Mouse (Mus musculus) spleen, postnatal 36 days (tissue): ENCODE data around the gene 4930519P11Rik.

Experiments
- DNase-seq, 2 experiments: peaks; one replicate each; pipeline ENCODE4 v3.0.0; 2022; ENCODE audit warnings: low spot score in 2 of 2, mixed read lengths in 1 of 2

4930519P11Rik gene

GRCm38 (mm10) chr2:154613118-154614115, at the start of gene 4930519P11Rik, which contains the start of gene Zfp341:
Gene 4930519P11Rik, minus strand, starts transcription at chr2:154613437.
Gene Zfp341, plus strand, starts transcription at chr2:154613297.
- DNase-seq, result peak; percentile 91 to 92

- DNase-seq, result no peak
These were observed 46.4 kb upstream of the 4930519P11Rik start for GRCm38 (mm10) chr2:154659531-154660074.

GRCm38 (mm10) chr2:154659070-154659469, 45.8 kb upstream of the 4930519P11Rik start:
- no peak for DNase-seq

GRCm38 (mm10) chr2:154657486-154658237, 44.4 kb upstream of the 4930519P11Rik start:
- DNase-seq, result peak; percentile 69 to 74

- DNase-seq, result peak; percentile 98 to 99
These were observed 43.7 kb upstream of the 4930519P11Rik start for GRCm38 (mm10) chr2:154656710-154657485.

- no peak for DNase-seq
These were observed 42.7 kb upstream of the 4930519P11Rik start for GRCm38 (mm10) chr2:154655878-154656414.

GRCm38 (mm10) chr2:154654976-154655375, 41.7 kb upstream of the 4930519P11Rik start:
- no peak for DNase-seq

GRCm38 (mm10) chr2:154651363-154651762, 38.1 kb upstream of the 4930519P11Rik start, which contains the start of gene Chmp4b:
Gene Chmp4b, plus strand, starts transcription at chr2:154651705.
- no peak for DNase-seq

GRCm38 (mm10) chr2:154650404-154650803, 37.2 kb upstream of the 4930519P11Rik start:
- DNase-seq, result no peak

GRCm38 (mm10) chr2:154648086-154648485, 34.8 kb upstream of the 4930519P11Rik start:
- DNase-seq, result no peak

- DNase-seq, result no peak
These were observed 33.4 kb upstream of the 4930519P11Rik start for GRCm38 (mm10) chr2:154646634-154647033.

- DNase-seq, result no peak
These were observed 29.6 kb upstream of the 4930519P11Rik start for GRCm38 (mm10) chr2:154642712-154643385.

GRCm38 (mm10) chr2:154642005-154642459, 28.8 kb upstream of the 4930519P11Rik start:
- DNase-seq, result no peak

- no peak for DNase-seq
These were observed 27.9 kb upstream of the 4930519P11Rik start for GRCm38 (mm10) chr2:154641176-154641575.

GRCm38 (mm10) chr2:154639115-154639514, 25.9 kb upstream of the 4930519P11Rik start:
- DNase-seq, result no peak

- no peak for DNase-seq
These were observed 25.3 kb upstream of the 4930519P11Rik start for GRCm38 (mm10) chr2:154638521-154638920.

- DNase-seq, result no peak
These were observed 22.6 kb upstream of the 4930519P11Rik start for GRCm38 (mm10) chr2:154635826-154636225.

GRCm38 (mm10) chr2:154633876-154634644, 20.8 kb upstream of the 4930519P11Rik start:
- no peak for DNase-seq

GRCm38 (mm10) chr2:154633039-154633742, 20.0 kb upstream of the 4930519P11Rik start:
- DNase-seq, result peak in 1 of 2 experiments; percentile 33
